Mouse (Mus musculus): ENCODE data around the gene Sptbn2. TPM values are rescaled to one million over a fixed set of nuclear protein-coding genes. Genes with fewer than 3 reads are reported as not detected.
A peak's percentile ranks its signal among the peaks of the same experiment; 100 is the strongest.

Sptbn2 gene
- 1.0 and 1.4 TPM in 2 replicates for polyA plus RNA-seq (2015; fragmentation: Nextera tagmentation; extraction: Ambion mirVana)

DNA sequence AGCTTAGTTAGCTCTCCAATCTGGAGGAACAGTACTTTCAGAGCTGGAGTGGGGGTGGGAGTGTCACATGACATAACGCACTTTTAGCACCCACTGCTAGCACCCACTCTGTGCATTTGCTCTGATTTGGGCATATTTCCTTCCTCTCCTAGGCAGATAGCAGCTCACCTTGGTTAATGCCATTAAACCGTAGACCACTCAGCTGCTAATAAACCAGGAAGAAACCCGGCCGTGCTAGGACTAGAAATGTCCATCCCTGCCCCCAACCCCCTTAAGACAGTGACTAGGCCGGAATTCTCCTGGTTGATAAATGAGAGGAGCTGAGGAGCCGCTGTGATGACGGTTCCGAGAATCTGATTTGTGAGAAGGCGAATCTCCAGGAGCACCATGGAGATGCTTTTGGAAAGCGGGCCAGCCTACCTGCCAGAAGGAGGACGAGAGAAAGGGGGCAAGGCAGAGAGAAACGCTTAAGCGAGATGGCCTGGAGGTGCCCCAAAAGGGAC is at the start of gene Sptbn2:
Sptbn2 (plus strand) TSS at position 70 of the 503 bp plus-strand sequence.
- no peak within 1 kb of the TSS for H3K27ac ChIP-seq (ENCODE audit: low read length)
- 13% methylated on average over 13 of the region's 13 CpGs for WGBS
- H3K9ac ChIP-seq (ENCODE audit: low read length), result peak within 1 kb of the TSS; percentile 54
- peaks cover 10% of the 10 kb centered on the region for H3K4me1 ChIP-seq (replicated peaks; ENCODE audit: control insufficient read depth, insufficient read depth, low read length)
- no peaks in the 10 kb centered on the region for H3K36me3 ChIP-seq (ENCODE audit: control insufficient read depth, insufficient read depth, low read length)
- H3K4me2 ChIP-seq (ENCODE audit: low read depth, low read length), result peak within 1 kb of the TSS; percentile 100
- no peaks in the 10 kb centered on the region for H3K9me3 ChIP-seq (ENCODE audit: control insufficient read depth, low read length)
- no peak for ATAC-seq (ENCODE audit: low read depth)
- H3K27me3 ChIP-seq (ENCODE audit: control insufficient read depth, insufficient read depth, low read depth, low read length), result peaks cover 50% of the 10 kb centered on the region
- peak within 1 kb of the TSS; percentile 61 for H3K4me3 ChIP-seq (ENCODE audit: low read length)

DNA sequence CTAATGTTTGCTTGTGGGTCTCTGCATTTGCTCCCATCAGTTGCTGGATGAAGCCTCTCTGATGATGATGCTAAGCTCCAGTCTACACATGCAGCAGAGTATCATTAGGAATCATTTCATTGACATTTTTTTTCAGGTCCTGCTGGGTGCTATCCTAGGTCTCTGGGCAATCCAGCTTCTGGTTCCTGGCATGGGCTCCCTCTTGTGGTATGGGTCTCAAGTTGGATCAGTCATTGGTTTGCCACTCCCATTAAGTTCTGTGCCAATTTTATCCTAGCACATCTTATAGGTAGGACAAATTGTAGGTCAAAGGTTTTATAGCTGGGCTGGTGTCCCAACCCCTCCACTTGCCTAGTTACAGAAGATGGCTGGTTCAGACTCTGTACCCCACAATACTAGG is 44.2 kb upstream of the Sptbn2 start:
- Histone ChIP-seq H3K27me3 (ENCODE audit: control insufficient read depth, insufficient read depth, low read depth, low read length) (no peaks in the 10 kb centered on the region; the same call in 1 of the 2 replicates), H3K4me1 (replicated peaks; ENCODE audit: control insufficient read depth, insufficient read depth, low read length) (no peaks in the 10 kb centered on the region), H3K27ac (ENCODE audit: low read length) (no peak overlapping the region), H3K36me3 (ENCODE audit: control insufficient read depth, insufficient read depth, low read length) (no peaks in the 10 kb centered on the region), H3K4me3 (ENCODE audit: low read length) (no peak overlapping the region), H3K4me2 (ENCODE audit: low read depth, low read length) (no peak overlapping the region), H3K9me3 (ENCODE audit: control insufficient read depth, low read length) (no peaks in the 10 kb centered on the region), H3K9ac (ENCODE audit: low read length) (no peak overlapping the region)
- ATAC-seq (ENCODE audit: low read depth), result no peak

DNA sequence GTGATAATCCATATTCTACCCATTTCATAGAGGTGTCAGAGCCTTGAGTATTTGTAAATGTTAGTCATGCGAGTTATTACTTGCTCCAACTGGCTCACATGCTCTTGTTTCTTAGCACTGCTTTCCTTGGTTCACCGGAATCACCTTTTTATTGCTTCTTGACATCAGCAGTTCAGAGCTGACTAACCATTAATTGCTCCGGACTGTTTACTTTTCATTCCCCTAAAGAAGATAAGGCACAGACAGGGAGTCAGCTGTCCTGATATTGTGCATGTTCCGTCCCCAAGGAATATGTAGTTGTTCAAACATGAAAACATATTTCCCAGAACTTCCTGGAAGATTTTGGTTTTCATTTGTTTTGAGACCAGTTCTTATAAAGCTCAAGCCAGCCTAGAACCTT is 40.2 kb upstream of the Sptbn2 start:
- no peaks in the 10 kb centered on the region for H3K36me3 ChIP-seq (ENCODE audit: control insufficient read depth, insufficient read depth, low read length)
- H3K9me3 ChIP-seq (ENCODE audit: control insufficient read depth, low read length), result no peaks in the 10 kb centered on the region
- no peak overlapping the region for H3K4me2 ChIP-seq (ENCODE audit: low read depth, low read length)
- no peaks in the 10 kb centered on the region for H3K4me1 ChIP-seq (replicated peaks; ENCODE audit: control insufficient read depth, insufficient read depth, low read length)
- 27% methylated on average over 4 of the region's 4 CpGs for WGBS
- H3K27ac ChIP-seq (ENCODE audit: low read length), result no peak overlapping the region
- no peak overlapping the region for H3K4me3 ChIP-seq (ENCODE audit: low read length)
- H3K27me3 ChIP-seq (ENCODE audit: control insufficient read depth, insufficient read depth, low read depth, low read length), result no peaks in the 10 kb centered on the region
- ATAC-seq (ENCODE audit: low read depth), result no peak
- H3K9ac ChIP-seq (ENCODE audit: low read length), result no peak overlapping the region

DNA sequence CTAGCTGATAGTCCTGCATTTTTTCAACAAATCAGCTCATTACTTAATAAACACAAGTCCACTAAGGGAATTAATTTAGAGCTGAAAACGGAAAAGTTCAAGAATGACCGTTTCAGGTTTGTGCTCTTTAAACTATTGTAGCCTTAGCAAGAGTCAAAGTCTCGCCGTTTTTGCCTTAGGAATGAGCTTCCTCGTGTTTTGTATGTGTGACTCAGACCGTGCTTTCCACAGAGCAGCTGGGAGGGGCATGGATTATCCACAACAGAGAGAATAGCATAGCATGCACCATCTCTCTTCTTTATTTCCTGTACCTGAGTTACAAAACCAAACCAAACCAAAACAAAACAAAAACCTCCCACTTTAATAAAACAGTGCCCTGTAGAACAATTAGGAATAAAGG is 38.6 kb upstream of the Sptbn2 start:
- no peak overlapping the region for H3K4me3 ChIP-seq (ENCODE audit: low read length)
- H3K4me2 ChIP-seq (ENCODE audit: low read depth, low read length), result no peak overlapping the region
- no peaks in the 10 kb centered on the region for H3K27me3 ChIP-seq (ENCODE audit: control insufficient read depth, insufficient read depth, low read depth, low read length)
- H3K27ac ChIP-seq (ENCODE audit: low read length), result no peak overlapping the region
- no peaks in the 10 kb centered on the region for H3K36me3 ChIP-seq (ENCODE audit: control insufficient read depth, insufficient read depth, low read length)
- H3K4me1 ChIP-seq (replicated peaks; ENCODE audit: control insufficient read depth, insufficient read depth, low read length), result no peaks in the 10 kb centered on the region
- H3K9ac ChIP-seq (ENCODE audit: low read length), result no peak overlapping the region
- 33% methylated on average over 6 of the region's 6 CpGs for WGBS
- ATAC-seq (ENCODE audit: low read depth), result no peak
- H3K9me3 ChIP-seq (ENCODE audit: control insufficient read depth, low read length), result no peaks in the 10 kb centered on the region

DNA sequence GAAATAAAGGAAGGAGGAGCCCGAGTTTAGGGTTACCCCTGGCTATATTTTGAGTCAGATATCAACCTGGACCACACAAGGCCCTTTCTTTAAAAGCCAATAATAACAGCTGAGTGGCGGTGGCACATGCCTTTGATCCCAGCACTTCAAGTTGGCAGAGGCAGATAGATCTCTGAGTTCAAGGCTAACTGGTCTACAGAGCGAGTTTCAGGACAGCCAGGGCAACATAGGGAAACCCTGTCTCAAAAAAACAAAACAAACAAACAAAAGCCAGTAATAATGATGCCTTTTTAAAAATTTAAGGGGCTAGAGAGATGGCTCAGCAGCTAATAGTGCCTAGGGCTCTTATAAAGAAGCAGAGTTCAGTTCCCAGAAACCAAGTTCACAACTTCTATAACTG is 16.6 kb upstream of the Sptbn2 start:
- Histone ChIP-seq H3K4me3 (ENCODE audit: low read length) (no peak overlapping the region), H3K9me3 (ENCODE audit: control insufficient read depth, low read length) (no peaks in the 10 kb centered on the region), H3K9ac (ENCODE audit: low read length) (no peak overlapping the region), H3K4me2 (ENCODE audit: low read depth, low read length) (no peak overlapping the region), H3K4me1 (replicated peaks; ENCODE audit: control insufficient read depth, insufficient read depth, low read length) (peaks cover 5% of the 10 kb centered on the region; the same call in 1 of the 2 replicates), H3K27me3 (ENCODE audit: control insufficient read depth, insufficient read depth, low read depth, low read length) (peaks cover 19% of the 10 kb centered on the region), H3K27ac (ENCODE audit: low read length) (no peak overlapping the region), H3K36me3 (ENCODE audit: control insufficient read depth, insufficient read depth, low read length) (no peaks in the 10 kb centered on the region)
- 46% methylated on average over 3 of the region's 3 CpGs for WGBS
- no peak for ATAC-seq (ENCODE audit: low read depth)

DNA sequence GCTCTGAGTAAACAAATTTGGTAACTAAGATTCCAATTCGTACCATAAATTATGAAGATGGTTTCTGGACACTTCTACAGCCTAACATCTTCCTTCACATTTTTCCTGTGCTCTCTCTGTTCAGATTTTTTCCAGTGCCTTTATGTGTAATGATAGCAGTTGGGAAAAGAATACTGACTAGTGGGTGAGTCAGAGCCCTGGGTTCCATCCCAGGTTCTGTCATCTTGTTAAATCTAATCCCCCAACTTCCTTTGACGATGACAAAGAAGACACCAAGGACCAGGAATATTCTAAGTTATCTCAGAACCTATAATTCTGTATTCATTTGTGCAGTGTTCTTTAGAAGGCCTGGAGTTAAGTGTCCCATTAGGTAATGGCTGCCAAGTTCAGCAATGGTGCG is 13.8 kb upstream of the Sptbn2 start:
- Histone ChIP-seq H3K36me3 (ENCODE audit: control insufficient read depth, insufficient read depth, low read length) (no peaks in the 10 kb centered on the region), H3K4me2 (ENCODE audit: low read depth, low read length) (no peak overlapping the region), H3K4me3 (ENCODE audit: low read length) (no peak overlapping the region), H3K4me1 (replicated peaks; ENCODE audit: control insufficient read depth, insufficient read depth, low read length) (peaks cover 5% of the 10 kb centered on the region; the same call in 1 of the 2 replicates), H3K9ac (ENCODE audit: low read length) (no peak overlapping the region), H3K27ac (ENCODE audit: low read length) (no peak overlapping the region), H3K27me3 (ENCODE audit: control insufficient read depth, insufficient read depth, low read depth, low read length) (peaks cover 34% of the 10 kb centered on the region), H3K9me3 (ENCODE audit: control insufficient read depth, low read length) (no peaks in the 10 kb centered on the region)
- 77% methylated on average over 3 of the region's 3 CpGs for WGBS
- ATAC-seq (ENCODE audit: low read depth), result no peak

DNA sequence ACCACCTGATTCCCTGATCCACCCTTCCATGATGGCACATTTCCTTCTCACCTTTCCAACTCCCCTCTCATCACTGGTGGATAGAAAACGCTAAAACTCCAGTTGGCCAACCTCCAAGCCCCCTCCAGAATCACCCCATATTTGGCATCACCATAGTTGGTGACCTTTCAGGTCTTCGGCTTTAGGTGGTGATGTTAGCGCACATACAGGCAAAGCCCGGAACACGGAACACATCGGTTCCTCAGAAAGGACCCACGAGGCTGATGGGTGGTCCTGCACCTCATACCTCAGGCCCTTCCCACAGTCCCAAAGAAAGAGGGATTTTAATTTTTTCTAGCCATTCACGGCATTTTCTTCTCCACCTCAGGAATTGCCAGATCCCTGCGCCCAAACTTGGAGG is 13.2 kb upstream of the Sptbn2 start:
- ATAC-seq (ENCODE audit: low read depth), result no peak
- Histone ChIP-seq H3K27me3 (ENCODE audit: control insufficient read depth, insufficient read depth, low read depth, low read length) (peaks cover 34% of the 10 kb centered on the region), H3K9ac (ENCODE audit: low read length) (no peak overlapping the region), H3K27ac (ENCODE audit: low read length) (no peak overlapping the region), H3K4me3 (ENCODE audit: low read length) (peak overlapping the region; percentile 62; the same call in 1 of the 2 replicates), H3K4me1 (replicated peaks; ENCODE audit: control insufficient read depth, insufficient read depth, low read length) (peaks cover 5% of the 10 kb centered on the region; the same call in 1 of the 2 replicates), H3K36me3 (ENCODE audit: control insufficient read depth, insufficient read depth, low read length) (no peaks in the 10 kb centered on the region), H3K4me2 (ENCODE audit: low read depth, low read length) (peak overlapping the region; percentile 93; the same call in 1 of the 2 replicates), H3K9me3 (ENCODE audit: control insufficient read depth, low read length) (no peaks in the 10 kb centered on the region)
- WGBS, result 73% methylated on average over 9 of the region's 9 CpGs

DNA sequence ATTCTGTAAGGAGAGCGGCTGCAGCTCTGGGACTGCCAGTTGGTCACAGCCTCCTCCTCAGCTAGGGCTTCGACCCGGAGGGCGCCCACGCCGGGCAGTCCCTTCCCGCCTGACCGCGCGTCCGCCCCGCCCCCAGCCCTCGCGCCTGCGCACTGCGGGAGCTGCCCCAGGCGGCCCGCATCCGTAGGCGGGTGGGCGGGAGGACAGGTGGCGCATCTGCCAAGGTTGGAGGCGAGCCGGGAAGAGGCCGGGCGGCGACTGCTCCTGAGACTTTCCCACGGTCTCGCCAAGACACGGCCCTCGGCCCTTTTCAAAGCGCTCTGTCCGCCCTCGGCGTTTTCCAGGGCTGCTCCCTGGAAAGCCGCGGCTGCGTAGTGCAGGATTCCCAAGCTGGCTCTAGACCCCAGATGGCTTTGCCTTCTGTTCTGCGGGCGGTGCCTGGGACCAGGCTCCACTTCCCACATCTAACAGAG is 12.7 kb upstream of the Sptbn2 start, which contains the start of gene Gm960:
Gm960 (minus strand) TSS at position 464 of the 473 bp plus-strand sequence.
- Histone ChIP-seq H3K36me3 (ENCODE audit: control insufficient read depth, insufficient read depth, low read length) (no peaks in the 10 kb centered on the region), H3K4me2 (ENCODE audit: low read depth, low read length) (peak within 1 kb of the TSS; percentile 93), H3K9ac (ENCODE audit: low read length) (peak within 1 kb of the TSS; percentile 62), H3K9me3 (ENCODE audit: control insufficient read depth, low read length) (no peaks in the 10 kb centered on the region), H3K27me3 (ENCODE audit: control insufficient read depth, insufficient read depth, low read depth, low read length) (peaks cover 34% of the 10 kb centered on the region), H3K27ac (ENCODE audit: low read length) (no peak within 1 kb of the TSS), H3K4me1 (replicated peaks; ENCODE audit: control insufficient read depth, insufficient read depth, low read length) (peaks cover 5% of the 10 kb centered on the region; the same call in 1 of the 2 replicates), H3K4me3 (ENCODE audit: low read length) (peak within 1 kb of the TSS; percentile 62)
- 2% methylated on average over 32 of the region's 40 CpGs for WGBS
- peak; percentile 76 for ATAC-seq (ENCODE audit: low read depth)

DNA sequence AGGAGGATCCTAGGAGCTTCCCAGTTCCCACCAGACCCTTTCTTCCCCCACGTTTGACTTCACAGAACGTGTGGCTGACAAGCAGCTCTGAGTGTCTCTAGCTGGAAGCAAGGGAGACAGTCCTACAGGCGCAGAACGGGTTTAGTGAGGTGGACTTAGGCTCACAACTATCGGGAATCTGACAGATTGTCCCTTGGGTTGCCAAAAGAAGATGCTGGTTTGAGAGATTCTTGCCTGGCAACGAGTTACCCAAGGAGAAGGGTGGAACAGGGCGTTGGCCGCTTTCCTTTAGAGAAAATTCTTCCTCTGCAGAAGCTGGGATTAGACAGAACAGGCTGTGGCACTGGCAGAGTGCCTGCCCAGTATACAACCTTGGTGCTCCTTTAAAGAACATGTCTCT is 12.1 kb upstream of the Sptbn2 start:
- Histone ChIP-seq H3K9ac (ENCODE audit: low read length) (no peak overlapping the region), H3K27ac (ENCODE audit: low read length) (no peak overlapping the region), H3K36me3 (ENCODE audit: control insufficient read depth, insufficient read depth, low read length) (no peaks in the 10 kb centered on the region), H3K9me3 (ENCODE audit: control insufficient read depth, low read length) (no peaks in the 10 kb centered on the region), H3K4me3 (ENCODE audit: low read length) (no peak overlapping the region; the same call in 1 of the 2 replicates), H3K4me2 (ENCODE audit: low read depth, low read length) (peak overlapping the region; percentile 93; the same call in 1 of the 2 replicates), H3K27me3 (ENCODE audit: control insufficient read depth, insufficient read depth, low read depth, low read length) (peaks cover 34% of the 10 kb centered on the region), H3K4me1 (replicated peaks; ENCODE audit: control insufficient read depth, insufficient read depth, low read length) (peaks cover 5% of the 10 kb centered on the region; the same call in 1 of the 2 replicates)
- 28% methylated on average over 8 of the region's 8 CpGs for WGBS
- ATAC-seq (ENCODE audit: low read depth), result no peak

Measured in lung, embryonic 16.5 days (tissue).